Mouse (Mus musculus): Measurements from ENCODE around the gene Actn2. TPM values are rescaled to one million over a fixed set of nuclear protein-coding genes. Genes with fewer than 3 reads are reported as not detected.
A peak's percentile ranks its signal among the peaks of the same experiment; 100 is the strongest.

Actn2 gene
- total RNA-seq, 2 experiments from 2014 or later = 43.7 to 240 TPM

GRCm38 (mm10) chr13:12317191-12317765 is 23.3 kb downstream of the Actn2 start:
- DNase-seq = peak; percentile 62

- no peak for DNase-seq
These were observed 26.4 kb downstream of the Actn2 start for GRCm38 (mm10) chr13:12314173-12314572.

GRCm38 (mm10) chr13:12311930-12312492 is 28.5 kb downstream of the Actn2 start:
- DNase-seq = no peak

GRCm38 (mm10) chr13:12311371-12311770 is 29.2 kb downstream of the Actn2 start:
- no peak for DNase-seq

- DNase-seq = no peak
These were observed 31.1 kb downstream of the Actn2 start for GRCm38 (mm10) chr13:12309446-12309845.

GRCm38 (mm10) chr13:12308878-12309277 is 31.7 kb downstream of the Actn2 start:
- no peak for DNase-seq

- no peak for DNase-seq
These were observed 32.1 kb downstream of the Actn2 start for GRCm38 (mm10) chr13:12308473-12308872.

GRCm38 (mm10) chr13:12307286-12307685 is 33.3 kb downstream of the Actn2 start:
- DNase-seq = no peak

- DNase-seq = no peak
These were observed 35.0 kb downstream of the Actn2 start for GRCm38 (mm10) chr13:12305540-12305939.

- DNase-seq = no peak
These were observed 35.6 kb downstream of the Actn2 start for GRCm38 (mm10) chr13:12304991-12305390.

GRCm38 (mm10) chr13:12297777-12298176 is 42.8 kb downstream of the Actn2 start:
- no peak for DNase-seq

- DNase-seq = peak; percentile 59
These were observed 43.9 kb downstream of the Actn2 start for GRCm38 (mm10) chr13:12296701-12297100.

- DNase-seq = no peak
These were observed 46.8 kb downstream of the Actn2 start for GRCm38 (mm10) chr13:12293810-12294209.

GRCm38 (mm10) chr13:12290700-12291099 is 49.9 kb downstream of the Actn2 start:
- no peak for DNase-seq

GRCm38 (mm10) chr13:12284528-12284927 is 56.0 kb downstream of the Actn2 start:
- DNase-seq = no peak

- DNase-seq = peak; percentile 65
These were observed 56.7 kb downstream of the Actn2 start for GRCm38 (mm10) chr13:12283826-12284225.

GRCm38 (mm10) chr13:12274721-12275120 is 65.8 kb downstream of the Actn2 start:
- DNase-seq = peak; percentile 21

- no peak for DNase-seq
These were observed 66.3 kb downstream of the Actn2 start for GRCm38 (mm10) chr13:12274220-12274619.

- peak; percentile 54 for DNase-seq
These were observed 67.6 kb downstream of the Actn2 start for GRCm38 (mm10) chr13:12272953-12273352.

GRCm38 (mm10) chr13:12267971-12268370 is 72.6 kb downstream of the Actn2 start:
- DNase-seq = no peak

GRCm38 (mm10) chr13:12267097-12267496 is 73.5 kb downstream of the Actn2 start:
- peak; percentile 49 for DNase-seq

GRCm38 (mm10) chr13:12263996-12264395 is 76.6 kb downstream of the Actn2 start:
- DNase-seq = no peak

GRCm38 (mm10) chr13:12261505-12261904 is 79.1 kb downstream of the Actn2 start:
- no peak for DNase-seq

Measured in adrenal gland, postnatal 10 days (tissue).